Mouse (Mus musculus): ENCODE measurements at regions not wholly inside any gene's neighbourhood (a gene's known extent, or its start where the extent isn't known, plus 50 kb on each side); places are given as distances from the start of the nearest gene placed in this dataset.

DNA sequence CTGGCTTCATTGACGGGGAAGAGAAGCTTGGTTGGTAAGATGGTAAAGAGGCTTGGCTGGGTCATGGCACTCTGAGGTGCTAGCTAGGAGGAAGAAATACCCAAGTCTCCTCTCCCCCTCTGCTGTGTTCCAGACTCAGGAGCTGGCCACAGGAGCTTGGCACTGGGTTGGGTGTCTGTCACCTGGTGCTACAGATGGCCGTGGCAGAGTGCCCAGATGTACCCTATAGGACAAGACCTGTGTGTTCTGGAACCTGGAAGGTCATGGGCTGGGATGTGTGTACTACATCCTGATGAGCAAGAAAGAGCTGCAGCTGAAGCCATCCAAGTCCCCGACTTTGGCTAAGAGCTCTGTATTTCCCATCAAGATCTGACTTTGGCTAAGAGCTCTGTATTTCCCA, 72.4 kb downstream of the Nupl2 start:
- no peak for DNase-seq (ENCODE audit: low read depth)

DNA sequence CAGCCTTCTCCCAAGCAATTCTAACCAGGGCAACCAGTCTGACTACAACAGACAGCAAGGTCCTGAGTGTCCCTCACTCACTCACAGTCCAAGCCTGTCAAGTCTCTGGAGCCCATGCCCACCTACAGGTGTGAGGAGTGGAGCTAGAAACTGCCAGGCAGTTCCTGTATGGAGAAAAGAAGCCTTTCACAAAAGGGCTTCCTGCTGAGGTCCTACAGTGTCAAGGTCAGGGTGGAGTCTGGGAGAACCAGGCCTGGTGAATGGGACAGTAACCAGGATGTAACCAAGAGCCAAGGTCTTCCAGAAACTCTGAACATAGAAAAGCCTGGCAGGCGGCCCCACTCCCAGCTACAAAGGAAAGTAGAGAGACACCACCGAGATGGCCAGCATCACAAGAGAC, 74.2 kb downstream of the Nupl2 start:
- DNase-seq (ENCODE audit: low read depth), result no peak

- no peak for DNase-seq (ENCODE audit: low read depth)
These were observed 79.4 kb downstream of the Nupl2 start for GRCm38 (mm10) chr5:24244211-24244610.

DNA sequence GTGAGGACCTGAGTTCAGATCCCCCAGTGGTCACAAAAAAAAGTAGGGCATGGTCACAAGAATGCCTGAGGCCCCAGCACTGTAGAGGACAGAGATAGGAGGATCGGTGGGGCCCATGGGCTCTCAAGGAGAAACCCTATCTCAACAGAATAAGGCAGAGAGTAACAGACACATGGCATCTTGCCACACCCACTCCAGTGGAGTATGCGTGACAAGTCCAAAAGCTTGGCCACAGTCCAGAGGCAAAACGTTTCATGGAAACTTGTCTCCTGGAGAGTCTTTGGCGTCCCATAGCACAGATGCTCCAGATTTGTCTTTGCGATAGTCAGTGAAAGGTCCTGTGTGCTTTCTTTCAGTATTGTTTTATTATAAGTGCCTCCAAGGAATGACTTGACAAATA, 90.7 kb downstream of the Nupl2 start:
- no peak for DNase-seq (ENCODE audit: low read depth)

DNA sequence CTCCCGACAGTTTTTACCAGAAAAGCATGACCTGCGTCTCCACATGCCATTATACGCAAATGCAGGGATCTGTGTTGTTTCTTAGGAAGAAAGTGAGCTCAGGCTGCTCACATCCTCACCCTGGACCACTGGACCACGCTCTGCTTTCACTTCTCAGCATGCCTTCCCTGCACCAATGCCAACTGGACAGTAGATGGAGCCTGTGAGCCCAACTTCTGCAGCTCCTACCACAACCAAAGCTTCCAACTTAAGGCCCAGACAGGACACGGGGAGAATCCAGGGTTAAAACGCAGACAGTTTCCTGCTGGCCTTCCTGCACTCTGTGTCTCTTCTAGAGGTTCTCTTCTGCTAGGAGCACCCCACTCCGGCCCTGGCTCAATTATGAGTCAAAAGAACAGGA, 90.3 kb downstream of the Kcnh2 start:
- no peak for DNase-seq (ENCODE audit: low read depth)

GRCm38 (mm10) chr5:24262146-24262545, 89.3 kb downstream of the Kcnh2 start:
- no peak for DNase-seq (ENCODE audit: low read depth)

DNA sequence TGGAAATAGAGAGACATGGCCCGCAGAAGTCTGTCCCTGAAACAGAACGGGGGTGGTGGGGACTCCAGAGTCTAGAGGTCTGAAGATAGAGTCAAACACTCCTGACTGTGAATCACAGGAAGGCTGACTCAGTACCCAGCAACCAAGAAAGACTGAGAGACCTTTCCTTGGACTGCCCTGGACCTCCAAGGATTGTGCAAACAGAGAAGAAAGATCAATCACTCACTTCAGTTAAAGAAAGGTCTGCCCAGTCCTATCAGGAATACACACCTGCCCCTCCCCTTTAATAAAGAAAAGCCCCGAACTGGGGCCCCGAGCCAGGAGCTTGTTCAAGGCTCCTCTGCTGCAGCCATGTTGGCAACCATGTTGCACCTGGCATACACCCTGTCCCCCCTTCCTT, 87.3 kb downstream of the Kcnh2 start:
- DNase-seq (ENCODE audit: low read depth), result no peak

GRCm38 (mm10) chr5:24265431-24265830, 86.0 kb downstream of the Kcnh2 start:
- no peak for DNase-seq (ENCODE audit: low read depth)

GRCm38 (mm10) chr5:24266344-24267295, 84.8 kb downstream of the Kcnh2 start:
- DNase-seq (ENCODE audit: low read depth), result peak; percentile 28
